Mouse (Mus musculus) CD4-positive, CD25-positive, alpha-beta regulatory T cell, adult 9 weeks (primary cell): ENCODE measurements around the gene Gadd45b. TPM values are rescaled to one million over a fixed set of nuclear protein-coding genes. Genes with fewer than 3 reads are reported as not detected.

Experiments
- polyA plus RNA-seq: library from polyadenylated mRNA; unstranded; fragments of 100-300 nt; shearing (Covaris generic); gene quantifications from one replicate; pipeline ENCODE4 v1.2.1, GENCODE M21; 2017

Gadd45b gene
- polyA plus RNA-seq, result 80.1 TPM

DNA sequence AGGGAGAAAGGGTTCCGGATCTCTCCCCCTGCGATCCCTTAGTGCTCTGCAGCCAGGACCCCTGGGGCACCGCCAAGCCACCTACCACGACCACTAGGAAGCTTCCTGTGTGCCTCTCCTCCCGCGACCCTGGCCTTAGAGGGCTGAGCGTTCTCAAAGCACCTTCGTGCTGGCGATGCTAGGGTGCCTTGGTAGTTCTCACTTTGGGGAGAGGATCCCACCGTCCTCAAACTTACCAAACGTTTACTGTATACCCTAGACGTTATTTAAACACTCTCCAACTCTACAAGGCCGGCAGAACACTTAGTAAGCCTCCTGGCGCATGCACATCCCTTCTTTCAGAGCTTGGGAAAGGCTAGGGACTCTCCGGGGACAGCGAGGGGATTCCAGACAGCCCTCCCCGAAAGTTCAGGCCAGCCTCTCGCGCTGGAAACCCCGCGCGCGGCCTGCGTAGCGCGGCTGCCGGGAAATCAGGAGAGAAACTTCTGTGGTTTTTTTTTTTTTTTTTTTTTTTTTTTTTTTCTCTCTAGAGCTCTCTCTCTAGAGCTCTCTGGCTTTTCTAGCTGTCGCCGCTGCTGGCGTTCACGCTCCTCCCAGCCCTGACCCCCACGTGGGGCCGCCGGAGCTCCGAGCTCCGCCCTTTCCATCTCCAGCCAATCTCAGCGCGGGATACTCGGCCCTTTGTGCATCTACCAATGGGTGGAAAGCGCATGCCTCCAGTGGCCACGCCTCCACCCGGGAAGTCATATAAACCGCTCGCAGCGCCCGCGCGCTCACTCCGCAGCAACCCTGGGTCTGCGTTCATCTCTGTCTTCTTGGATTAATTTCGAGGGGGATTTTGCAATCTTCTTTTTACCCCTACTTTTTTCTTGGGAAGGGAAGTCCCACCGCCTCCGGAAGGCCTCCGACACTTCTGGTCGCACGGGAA, at the start of gene Gadd45b:
Gene Gadd45b (plus strand): TSS at position 775 of the 928 bp plus-strand sequence.

DNA sequence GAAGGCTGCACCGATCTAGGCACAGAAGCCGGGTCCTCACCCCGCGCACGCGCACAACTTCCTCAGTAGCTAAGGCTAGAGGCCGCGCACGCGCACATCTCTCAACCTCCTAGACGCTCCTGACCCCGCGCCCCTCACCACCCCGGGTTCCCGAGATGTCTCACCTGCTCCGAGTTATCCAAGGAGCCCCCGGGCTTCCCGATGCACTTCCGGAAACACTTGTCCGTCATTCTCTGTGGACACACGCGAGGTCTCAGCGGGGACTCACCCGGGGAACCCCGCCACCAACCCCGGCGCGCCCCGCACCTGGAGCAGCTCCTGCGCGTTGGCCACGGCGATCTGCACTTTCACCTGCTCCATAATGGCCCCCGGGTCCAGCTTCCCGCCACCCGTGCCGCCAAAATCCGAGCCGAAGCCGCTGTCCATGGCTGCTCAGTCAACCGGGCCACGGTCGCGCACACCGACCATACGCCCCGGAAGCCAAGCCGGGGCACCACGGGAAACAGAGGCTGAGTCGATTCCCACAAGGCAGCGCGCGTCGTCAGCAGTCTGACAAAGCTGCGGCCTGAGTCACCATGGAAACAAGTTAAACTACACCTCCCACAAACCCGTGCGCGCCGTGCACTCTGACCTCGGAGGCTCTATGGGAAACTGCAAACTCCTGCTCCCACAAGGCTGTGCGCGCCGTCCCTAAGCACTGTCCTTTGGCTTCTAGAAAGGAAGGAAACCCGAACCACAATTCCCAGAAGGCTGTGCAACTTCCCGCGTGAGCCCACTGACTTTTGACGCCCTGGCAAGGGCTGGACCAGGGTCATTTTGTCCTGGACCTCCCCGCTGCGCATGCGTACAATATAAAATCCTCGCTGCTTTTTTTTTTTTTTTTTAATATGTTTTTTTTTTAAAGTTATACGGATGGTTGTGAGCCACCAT, 29.3 kb upstream of the Gadd45b start, which contains the start of gene Timm13:
Gene Timm13 (minus strand): TSS at position 652 of the 930 bp plus-strand sequence.

GRCm38 (mm10) chr10:80917779-80918434, 12.0 kb upstream of the Gadd45b start, which contains the start of gene Lmnb2:
TSS of gene Lmnb2 (minus strand) at chr10:80918245.

Other genes starting within 250 kb of the Gadd45b start
- 385 TPM for gene Mob3a, start 228.1 kb upstream of the Gadd45b start, polyA plus RNA-seq
- gene Izumo4, start 227.9 kb upstream of the Gadd45b start, polyA plus RNA-seq, result 188 TPM
- 34.9 TPM for gene Ap3d1, start 187.8 kb upstream of the Gadd45b start, polyA plus RNA-seq
- gene Dot1l, start 174.9 kb upstream of the Gadd45b start, polyA plus RNA-seq, result 7.6 TPM
- gene Sf3a2, start 131.9 kb upstream of the Gadd45b start, polyA plus RNA-seq, result 98.7 TPM
- gene Plekhj1, start 131.4 kb upstream of the Gadd45b start, polyA plus RNA-seq, result 166 TPM
- gene Amh, start 124.8 kb upstream of the Gadd45b start, polyA plus RNA-seq, result not detected
- not detected for gene Jsrp1, start 116.6 kb upstream of the Gadd45b start, polyA plus RNA-seq
- gene Oaz1, start 103.4 kb upstream of the Gadd45b start, polyA plus RNA-seq, result 2,307 TPM
- gene Lingo3, start 86.0 kb upstream of the Gadd45b start, polyA plus RNA-seq, result not detected
- gene Lsm7, start 74.9 kb upstream of the Gadd45b start, polyA plus RNA-seq, result 236 TPM
- 35.5 TPM for gene Sppl2b, start 74.8 kb upstream of the Gadd45b start, polyA plus RNA-seq
- gene Tmprss9, start 58.2 kb upstream of the Gadd45b start, polyA plus RNA-seq, result not detected
- 269 TPM for gene Timm13, start 29.1 kb upstream of the Gadd45b start, polyA plus RNA-seq
- 10.1 TPM for gene Lmnb2, start 11.8 kb upstream of the Gadd45b start, polyA plus RNA-seq
- 0.14 TPM for gene Gng7, start 84.9 kb downstream of the Gadd45b start, polyA plus RNA-seq
- gene Diras1, start 95.6 kb downstream of the Gadd45b start, polyA plus RNA-seq, result not detected
- gene Slc39a3, start 107.4 kb downstream of the Gadd45b start, polyA plus RNA-seq, result 11.8 TPM
- 113 TPM for gene Sgta, start 130.1 kb downstream of the Gadd45b start, polyA plus RNA-seq
- gene Thop1, start 140.0 kb downstream of the Gadd45b start, polyA plus RNA-seq, result 8.0 TPM
- gene Creb3l3, start 168.8 kb downstream of the Gadd45b start, polyA plus RNA-seq, result 0.25 TPM
- 31.9 TPM for gene Map2k2, start 175.8 kb downstream of the Gadd45b start, polyA plus RNA-seq
- gene Zbtb7a, start 205.1 kb downstream of the Gadd45b start, polyA plus RNA-seq, result 18.9 TPM
- gene Pias4, start 237.8 kb downstream of the Gadd45b start, polyA plus RNA-seq, result 32.1 TPM
- 984 TPM for gene Eef2, start 246.6 kb downstream of the Gadd45b start, polyA plus RNA-seq